Mouse (Mus musculus) kidney, postnatal 14 days (tissue): Measurements from ENCODE around the gene Tfe3.
"Not testable (repeated sequence)": the region's sequence is repeated elsewhere in the genome, so short reads cannot be mapped to it uniquely, and the experiment has no call there.

ENCODE experiments used
- DNase-seq: peaks from one replicate; pipeline ENCODE4 v3.0.0; 2022; ENCODE audit warnings: mixed read lengths

The Tfe3 gene

DNA sequence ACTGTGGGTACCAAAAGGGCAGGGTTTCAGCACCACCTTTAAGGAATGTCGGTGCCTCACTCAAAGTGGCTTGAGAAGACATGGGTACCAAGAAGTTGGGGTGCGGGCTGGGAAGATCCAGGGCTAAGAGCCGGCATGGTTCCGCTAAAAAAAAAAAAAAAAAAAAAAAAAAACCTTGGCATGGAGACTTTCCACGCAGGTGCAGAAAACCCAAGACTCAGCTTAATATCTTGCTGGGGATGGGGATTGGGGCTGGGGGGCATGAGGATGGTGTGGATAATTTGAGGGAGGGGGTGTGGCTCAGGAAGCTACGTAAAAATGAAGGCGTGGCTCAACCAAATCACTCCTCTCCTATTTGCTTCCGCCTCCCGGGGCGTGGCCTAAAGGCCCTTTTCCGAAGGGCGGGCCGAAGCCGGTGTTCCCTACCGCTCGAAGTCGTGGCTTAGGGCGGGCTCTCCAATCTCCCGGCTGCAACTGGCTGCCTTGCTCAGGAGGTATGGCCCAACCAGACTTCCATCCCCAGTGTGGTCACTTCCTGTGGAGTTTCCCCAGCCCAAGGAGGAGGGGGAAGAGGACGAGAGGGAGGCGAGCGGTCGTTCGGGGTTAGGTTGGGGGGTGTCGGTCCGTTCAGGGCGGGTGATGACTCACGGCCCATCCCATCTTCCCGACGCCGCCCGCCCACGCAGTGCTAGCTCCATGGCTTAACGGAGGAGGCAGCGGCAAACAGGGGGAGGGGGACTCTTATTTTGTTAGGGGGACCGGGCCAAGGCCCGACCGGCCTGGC lies at the start of gene Tfe3:
Gene Tfe3, plus strand, starts transcription at position 424 of the 784 bp plus-strand sequence.
- peak; percentile 94 for DNase-seq

DNA sequence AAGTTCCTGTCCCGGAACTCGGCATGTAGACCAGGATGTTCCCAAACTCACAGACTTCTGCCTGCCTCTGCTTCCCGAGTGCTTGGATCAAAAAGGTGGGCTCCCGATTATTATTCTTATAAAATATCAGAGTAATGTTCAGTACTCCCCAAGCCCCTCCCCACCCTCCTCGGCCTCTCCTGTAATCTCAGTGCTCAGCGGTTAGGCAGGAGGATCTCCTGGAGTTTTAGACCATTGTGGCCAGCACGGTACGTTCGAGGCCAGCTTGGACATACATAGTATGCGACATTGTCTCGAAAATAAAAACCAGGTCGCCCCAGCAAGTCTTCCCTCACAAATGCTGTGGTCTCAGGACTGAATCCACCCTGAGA lies 48.6 kb upstream of the Tfe3 start:
- DNase-seq = not testable (repeated sequence)

DNA sequence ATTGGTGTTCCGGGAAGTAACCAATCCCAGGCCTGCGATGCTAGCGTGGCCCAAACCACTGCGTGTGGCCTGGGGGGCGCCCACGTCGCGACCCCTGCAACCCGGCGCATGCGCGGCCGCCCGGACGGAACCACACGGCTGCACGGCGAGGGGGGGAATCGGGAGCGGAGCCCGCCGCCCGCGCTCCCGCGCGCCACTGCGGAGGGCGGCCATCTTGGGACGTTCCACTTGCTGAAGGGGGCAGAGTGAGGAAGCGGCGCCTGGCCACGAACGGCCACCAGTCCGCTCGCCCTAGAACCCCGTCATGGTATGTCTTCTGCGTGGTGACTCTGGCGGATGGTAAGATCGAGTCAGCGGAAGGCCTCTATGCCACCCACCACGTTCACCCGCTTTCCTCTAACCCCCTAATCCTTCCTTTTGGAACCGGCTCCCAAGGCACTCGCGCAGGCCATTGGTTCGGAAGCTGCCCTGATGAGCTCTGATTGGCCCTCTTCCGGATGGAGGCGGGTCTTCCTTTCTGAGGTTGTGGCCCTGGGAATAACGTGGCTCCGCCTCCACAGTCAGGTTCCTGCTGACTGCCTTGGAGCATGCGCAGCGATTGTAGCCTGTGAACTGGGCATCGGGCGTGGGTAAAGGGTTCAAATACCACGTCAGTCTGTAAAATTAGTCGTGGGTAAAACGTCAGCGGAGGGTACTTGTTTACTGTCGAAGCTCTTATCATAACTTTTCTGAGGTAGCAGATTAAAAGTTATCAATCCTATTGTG lies 48.0 kb upstream of the Tfe3 start, which contains the start of gene Wdr45:
Gene Wdr45, plus strand, starts transcription at position 199 of the 765 bp plus-strand sequence.
- peak; percentile 95 for DNase-seq

DNA sequence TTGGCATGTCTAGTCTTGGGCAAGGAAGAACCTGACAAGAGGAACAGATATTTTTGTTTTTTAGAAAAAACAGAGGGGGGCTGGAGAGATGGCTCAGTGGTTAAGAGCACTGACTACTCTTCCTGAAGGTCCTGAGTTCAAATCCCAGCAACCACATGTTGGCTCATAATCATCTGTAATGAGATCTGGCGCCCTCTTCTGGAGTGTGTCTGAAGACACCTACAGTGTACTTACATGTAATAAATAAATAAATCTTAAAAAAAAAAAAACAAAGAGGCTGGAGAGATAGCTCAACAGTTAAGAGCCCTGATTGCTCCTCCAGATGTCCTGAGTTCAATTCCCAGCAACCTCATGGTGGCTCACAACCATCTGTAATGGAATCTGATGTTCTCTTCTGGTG lies 46.3 kb upstream of the Tfe3 start:
- not testable (repeated sequence) for DNase-seq

DNA sequence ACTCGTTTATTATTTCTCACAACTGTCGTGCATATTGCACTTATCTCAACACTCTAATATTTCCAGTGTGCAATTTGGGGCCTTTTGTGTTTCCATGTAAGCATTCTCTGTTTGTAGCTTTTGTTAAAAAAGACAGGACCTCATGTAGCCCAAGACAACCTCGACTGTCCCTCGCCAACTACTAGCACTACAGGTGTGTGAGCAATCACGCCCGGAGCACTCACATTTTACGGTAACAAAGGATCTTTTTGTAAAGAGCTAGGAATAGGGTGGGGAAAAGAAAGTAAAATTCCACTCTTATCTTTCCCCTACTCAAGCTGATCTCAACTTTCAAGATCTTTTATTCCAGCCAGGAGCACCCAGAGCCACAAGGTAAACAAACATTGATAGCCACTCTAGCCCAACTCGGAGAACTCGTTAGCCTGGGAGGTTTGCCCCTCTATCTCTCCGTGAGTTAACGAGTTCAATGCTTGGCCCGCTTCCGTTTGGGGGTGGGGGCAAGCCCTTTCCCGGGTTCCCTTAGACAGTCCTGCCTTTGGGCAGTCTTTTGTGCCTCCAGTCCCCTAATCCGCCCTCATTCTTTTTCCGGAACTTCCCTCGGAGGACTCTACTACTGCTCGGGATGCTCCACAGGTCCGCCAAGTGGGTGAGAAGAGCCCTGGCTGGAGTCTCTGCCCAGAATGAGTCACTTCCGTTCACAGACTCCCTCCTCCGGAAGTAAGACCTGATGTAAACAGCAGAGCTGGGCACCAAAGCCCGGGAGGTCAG lies 40.7 kb upstream of the Tfe3 start, which contains the start of gene Gm45208:
Gene Gm45208, plus strand, starts transcription at position 732 of the 768 bp plus-strand sequence.
- DNase-seq = peak; percentile 80

DNA sequence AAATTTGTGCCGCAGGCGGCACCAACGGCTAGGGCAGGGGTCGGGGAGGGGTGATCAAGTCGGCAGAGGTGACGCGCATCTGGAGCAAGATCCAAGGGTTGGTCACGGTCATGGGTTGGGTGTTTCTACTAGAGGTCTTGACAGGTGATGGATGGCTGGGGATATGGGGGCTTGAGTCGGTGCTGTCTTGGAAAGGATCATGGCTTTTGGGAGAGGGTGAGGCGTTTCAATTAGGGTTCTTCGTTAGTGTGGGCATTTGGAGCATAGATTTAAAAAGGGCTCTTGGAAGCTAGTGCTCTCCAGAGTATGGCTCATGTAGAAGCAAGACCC lies 40.1 kb upstream of the Tfe3 start:
- no peak for DNase-seq

DNA sequence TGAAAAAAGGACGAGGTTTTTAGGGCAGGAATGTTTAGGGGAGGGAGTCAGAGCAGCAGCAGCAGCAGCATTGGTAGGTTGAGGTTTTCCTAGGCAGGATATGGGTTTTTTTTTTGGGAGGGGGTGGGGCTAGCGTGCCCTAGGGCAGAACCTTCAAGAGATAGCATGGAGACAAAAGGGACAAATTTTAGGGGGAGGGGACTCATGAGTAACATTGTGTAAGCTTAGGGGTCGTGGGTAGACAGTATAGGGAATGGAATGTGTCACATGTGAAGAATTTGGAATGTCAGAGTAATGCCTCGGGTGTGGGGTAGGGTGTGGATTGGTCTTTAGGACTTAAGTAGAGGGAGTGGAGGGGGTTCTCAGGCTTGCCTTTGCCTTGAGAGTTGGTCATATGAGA lies 39.7 kb upstream of the Tfe3 start:
- no peak for DNase-seq

DNA sequence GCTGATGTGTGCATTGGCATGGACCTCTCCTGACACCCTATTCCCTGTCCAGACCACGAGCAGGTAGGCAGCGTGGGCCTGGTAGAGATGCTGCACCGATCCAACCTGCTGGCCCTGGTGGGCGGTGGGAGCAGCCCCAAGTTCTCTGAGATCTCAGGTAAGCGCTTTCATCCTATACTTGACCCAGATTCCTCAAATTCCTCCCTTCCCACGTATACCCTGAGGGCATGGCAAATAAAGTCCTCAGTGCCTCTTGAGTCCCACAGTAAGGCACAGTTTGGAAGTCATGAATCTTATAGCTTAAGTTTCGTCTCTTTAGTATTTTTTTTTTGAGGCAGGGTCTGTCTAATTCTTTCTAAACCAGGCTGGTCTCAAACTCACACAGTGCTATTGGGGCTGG lies 38.2 kb upstream of the Tfe3 start:
- DNase-seq = no peak

DNA sequence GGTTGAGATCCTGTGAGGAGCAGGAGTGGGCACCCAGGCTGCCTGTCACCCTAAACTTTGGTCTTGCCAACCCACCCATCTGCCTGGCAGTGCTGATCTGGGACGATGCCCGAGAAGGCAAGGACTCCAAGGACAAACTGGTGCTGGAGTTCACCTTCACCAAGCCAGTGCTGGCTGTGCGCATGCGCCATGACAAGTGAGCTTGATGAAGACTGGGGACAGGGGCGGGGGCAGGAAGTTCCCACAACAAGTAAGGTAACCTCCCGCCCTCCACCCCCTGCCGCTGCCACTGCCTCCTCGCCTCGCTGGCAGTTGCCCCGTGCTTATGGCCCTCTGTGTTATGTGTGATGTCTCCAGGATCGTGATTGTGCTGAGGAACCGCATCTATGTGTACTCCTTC lies 36.5 kb upstream of the Tfe3 start:
- no peak for DNase-seq

DNA sequence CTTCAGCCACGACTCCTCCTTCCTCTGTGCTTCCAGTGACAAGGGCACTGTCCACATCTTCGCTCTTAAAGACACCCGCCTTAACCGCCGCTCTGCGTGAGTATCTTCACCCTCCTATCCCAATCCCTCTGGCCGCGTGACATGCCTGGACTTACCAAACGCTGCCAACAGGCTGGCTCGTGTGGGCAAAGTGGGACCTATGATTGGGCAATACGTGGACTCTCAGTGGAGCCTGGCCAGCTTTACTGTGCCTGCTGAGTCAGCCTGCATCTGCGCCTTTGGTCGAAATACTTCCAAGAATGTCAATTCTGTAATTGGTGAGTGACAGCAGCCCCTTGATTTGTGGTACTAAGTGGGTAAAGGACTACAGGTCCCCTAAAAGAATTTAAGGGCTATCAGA lies 35.2 kb upstream of the Tfe3 start:
- no peak for DNase-seq

DNA sequence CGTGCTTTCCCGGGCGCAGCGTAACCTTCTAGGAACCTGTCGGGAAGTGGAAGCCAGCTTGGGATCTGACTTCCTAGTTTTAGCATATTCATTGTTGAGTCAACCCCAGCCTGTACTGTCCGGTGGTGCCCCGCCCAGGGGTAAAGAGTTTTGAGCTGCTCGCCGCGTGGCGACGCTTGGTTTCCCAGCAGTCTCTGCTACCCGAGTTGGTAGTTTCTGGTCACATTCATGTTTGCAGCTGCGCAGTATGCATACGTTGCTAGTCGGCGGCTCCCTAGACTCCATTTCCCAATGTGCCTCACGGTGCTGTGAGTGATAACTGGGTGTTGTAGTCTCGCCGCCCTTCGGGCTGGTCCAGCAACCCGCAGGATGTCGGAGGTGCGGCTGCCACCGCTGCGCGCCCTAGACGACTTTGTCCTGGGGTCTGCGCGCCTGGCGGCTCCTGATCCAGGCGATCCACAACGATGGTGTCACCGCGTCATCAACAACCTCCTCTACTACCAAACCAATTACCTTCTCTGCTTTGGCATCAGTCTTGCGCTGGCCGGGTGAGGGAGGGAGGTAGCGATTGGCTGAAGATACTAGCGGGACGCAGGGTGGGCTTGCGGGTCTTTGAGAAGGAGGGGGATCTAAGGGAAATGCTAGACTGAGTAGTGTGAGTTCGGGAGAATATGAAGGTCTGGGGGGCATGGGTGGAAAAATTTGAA lies 34.0 kb upstream of the Tfe3 start, which contains the start of gene Praf2:
Gene Praf2, plus strand, starts transcription at position 225 of the 707 bp plus-strand sequence.
- DNase-seq = peak; percentile 88

DNA sequence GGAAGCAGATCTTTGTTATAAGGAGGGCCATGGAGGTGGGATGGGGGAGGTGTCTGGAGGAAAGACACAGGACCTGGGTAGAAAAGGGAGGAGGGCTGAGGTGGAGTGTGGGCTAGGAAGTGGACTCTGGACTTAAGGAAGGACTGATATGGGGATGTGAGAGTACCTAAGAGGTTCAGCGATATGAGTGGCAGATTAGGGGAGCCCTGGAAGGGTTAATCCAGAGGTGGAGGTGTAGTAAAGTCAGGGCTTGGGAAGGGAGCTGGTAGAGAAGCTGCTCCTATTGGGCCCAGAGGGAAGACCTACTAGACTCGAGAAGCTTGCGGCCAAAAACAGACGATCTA lies 33.5 kb upstream of the Tfe3 start:
- DNase-seq = no peak

DNA sequence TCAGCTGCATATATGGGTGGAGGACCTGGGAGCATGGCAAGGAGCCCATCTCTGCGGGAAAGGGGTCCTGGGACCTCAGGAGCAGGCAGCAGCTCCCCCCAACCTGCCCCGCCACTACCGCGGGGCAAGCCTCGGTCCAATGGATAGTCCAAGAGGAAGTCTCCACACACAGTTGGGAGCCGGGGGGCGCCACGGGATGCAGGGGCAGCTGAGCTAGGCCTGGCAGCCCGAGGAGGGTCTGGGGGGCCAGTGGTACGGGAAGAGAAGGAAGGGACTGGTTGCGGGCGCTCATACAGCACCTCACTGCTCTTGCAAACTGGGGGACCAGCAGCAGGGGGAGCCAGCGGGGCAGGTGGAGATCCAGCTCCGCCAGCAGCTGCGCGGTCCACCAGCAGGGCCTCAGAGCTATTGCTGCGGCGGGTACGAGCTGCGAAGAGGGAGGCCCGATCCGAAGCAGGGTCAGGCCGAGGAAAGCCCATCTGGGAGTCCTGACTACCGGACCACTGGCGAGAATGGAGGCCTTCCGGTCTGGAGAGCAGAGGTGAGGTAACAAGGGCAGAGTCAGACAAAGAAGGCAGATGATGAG lies 28.7 kb upstream of the Tfe3 start:
- peak; percentile 64 for DNase-seq

DNA sequence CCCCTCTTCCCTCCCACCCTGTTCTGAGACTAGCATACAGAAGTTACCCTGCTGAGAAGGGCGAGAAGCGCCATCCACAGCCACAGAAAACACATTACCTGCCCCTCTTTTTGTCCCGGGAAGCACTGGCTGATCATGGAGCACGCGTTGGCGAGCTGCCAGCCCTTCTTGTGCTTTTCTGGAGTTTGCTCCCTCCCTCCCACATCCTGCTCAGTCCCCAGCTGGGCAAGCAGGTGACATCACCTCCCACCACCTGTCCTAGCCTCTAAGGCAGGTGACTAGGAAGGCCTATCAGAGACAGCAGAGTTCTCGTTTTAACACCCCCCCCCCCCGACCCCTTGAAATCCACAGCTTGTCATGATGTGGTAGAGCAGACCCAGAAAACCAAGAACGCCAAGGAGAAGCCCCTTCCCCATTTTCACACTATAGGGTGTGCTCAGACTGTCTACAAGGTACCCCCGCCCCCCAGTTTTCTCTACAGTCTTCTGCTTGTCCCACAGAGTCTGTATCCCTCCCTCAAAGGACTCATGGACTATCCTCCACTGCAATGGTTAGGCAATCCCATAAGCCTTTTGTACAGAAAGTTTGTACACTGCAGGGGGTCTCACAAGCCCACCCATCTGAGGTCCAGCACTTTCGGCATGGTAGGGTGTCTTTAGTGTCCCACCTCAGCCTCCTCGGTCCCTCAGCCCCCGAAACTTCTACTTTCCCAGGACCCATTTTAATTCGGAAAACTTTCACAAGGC lies 22.9 kb upstream of the Tfe3 start:
- DNase-seq = peak; percentile 80

DNA sequence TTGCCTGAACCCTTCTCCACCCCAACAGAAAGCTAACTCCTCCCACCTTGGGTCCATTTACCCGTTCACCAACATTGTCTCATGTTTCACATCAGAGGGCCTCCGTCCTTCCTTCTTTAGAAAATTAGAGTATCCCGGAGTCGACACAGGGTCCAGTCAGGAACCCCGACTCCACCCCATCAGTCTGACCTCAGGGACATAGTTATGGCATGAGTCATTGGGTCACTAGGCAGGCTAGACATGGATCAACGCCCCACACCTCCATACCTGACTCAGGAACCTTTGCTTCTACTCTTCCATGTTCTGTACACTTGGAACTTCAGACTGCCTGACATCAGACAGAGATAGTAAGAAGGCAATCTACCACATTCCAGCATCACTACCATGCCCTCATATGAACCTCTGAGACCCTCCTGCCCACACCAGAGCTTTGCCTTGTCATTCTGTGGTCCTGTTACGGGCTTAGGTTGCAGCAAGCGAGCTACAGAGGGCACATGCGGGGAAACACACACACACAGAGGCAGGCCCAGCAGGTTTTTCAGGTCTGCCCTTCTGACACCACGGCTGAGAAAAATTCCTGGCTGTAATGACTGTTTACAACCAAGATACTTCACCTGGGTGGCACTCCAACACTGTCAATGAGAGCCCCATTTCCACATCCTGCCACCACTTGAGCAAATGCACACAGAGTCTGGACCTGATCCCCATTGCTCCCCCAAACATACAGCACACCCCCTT lies 22.1 kb upstream of the Tfe3 start:
- peak; percentile 32 for DNase-seq

DNA sequence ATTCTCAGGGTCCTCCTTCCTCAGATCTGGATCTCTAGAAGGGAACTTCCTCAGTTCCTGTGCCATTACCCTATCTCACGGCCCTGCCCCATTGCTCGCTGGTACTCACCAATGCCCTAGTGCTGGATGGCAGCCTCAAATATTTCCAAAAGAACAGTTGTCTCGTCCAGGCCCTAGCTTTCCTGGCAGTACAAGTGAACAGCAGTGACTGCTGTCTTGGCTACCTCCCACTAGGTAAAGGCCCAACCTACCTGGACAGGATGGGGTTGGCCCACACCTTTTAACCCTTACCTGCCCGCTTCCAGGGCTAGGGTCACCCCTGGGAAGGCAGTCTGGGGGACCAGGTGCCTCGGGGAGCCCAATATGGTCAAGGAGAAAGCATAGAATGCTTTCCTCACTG lies 21.3 kb upstream of the Tfe3 start:
- no peak for DNase-seq

DNA sequence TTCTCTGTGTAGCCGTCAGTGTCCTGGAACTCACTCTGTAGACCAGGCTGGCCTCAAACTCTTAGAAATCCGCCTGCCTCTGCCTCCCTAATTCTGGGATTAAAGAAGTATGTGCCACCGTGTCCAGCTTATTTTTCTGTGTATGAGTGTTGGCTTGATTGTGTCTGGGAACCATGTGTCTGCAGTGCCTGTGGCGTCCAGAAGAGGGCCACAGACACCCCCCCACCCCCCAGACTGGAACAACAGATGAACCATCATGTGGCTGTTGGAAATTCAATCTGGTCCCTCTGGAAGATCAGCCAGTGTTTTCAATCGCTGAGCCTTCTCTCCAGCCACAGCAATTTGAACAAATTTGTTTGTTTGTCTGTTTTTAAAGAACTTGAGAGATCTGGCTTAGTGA lies 18.9 kb upstream of the Tfe3 start:
- no peak for DNase-seq

DNA sequence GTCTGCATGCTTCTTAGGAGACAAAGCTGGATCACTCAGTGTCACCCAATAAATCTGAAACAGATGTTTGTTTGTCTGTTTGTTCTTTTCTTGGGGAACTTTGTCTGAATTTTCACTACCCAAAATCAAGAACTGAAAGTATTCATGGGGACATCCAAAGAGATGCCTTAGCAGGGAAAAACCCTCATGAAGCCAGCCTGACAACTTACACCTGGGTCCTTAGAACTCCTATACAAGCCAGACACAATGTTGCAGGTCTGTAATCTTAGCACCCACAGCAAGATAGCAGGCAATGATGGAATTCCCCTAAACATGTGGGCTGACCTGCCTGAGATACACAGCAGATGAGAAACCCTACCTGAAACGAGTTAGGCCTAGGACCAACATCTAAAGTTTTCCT lies 17.4 kb upstream of the Tfe3 start:
- DNase-seq = no peak

DNA sequence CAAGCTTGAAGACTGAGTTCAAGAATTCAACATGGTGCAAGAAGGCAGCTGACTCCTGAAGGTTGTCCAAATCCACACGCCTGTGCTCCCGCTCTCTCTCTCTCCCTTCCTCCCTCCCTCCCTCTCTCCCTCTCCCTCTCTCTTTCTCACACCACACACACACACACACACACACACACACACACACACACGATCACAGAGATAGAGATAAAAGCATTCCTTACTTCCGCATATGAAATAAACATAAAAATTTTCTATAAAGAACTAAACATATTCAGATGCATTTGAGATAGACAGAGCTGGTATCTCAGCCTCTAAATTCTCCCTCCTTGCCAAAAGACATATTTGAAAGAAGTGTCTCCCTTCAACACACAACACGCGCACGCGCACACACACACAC lies 16.9 kb upstream of the Tfe3 start:
- no peak for DNase-seq

DNA sequence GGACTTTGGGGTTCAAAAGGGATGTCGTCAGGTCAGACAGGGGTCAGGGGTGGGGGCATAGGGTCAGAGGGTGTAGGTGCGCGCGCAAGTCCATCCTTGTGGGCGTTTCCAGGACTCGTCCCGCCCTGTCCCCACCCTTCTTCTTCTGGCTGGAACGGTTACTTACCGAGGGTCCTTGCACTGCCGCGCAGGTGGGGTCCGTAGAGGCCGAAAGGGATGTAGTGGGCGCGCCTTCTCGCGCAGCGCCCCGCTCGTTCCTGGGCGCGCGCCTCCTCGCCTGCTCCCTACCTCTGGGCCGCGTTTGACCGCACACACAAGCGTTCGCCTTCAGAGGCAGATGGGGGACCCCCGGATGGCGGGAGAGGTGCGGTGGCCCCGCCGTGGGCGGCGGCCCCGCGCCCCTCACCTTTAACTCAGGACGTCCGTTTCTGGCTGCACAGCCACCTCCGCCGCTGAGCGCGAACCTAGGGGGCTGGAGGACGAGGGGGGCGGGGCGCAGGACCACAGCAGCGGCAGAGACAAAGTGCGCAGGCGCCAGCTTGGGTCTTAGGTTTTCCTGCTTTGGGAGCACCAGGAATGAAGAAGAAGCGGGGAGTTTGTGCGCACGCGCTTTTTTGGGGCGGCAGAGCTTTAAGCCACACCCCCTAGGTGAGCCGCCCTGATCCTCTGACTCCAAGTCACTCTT lies 11.8 kb upstream of the Tfe3 start, which contains the start of gene Ccdc120:
Gene Ccdc120, minus strand, starts transcription at position 474 of the 685 bp plus-strand sequence.
- DNase-seq = peak; percentile 84
